Mouse (Mus musculus) spleen, adult 18-20 months (tissue): ENCODE results near the gene Sptlc3.

Experiments used
- DNase-seq, 2 experiments: peaks; one replicate each; pipeline ENCODE4 v3.0.0; 2022; ENCODE audit warnings: mixed read lengths in 2 of 2

Gene Sptlc3

DNA sequence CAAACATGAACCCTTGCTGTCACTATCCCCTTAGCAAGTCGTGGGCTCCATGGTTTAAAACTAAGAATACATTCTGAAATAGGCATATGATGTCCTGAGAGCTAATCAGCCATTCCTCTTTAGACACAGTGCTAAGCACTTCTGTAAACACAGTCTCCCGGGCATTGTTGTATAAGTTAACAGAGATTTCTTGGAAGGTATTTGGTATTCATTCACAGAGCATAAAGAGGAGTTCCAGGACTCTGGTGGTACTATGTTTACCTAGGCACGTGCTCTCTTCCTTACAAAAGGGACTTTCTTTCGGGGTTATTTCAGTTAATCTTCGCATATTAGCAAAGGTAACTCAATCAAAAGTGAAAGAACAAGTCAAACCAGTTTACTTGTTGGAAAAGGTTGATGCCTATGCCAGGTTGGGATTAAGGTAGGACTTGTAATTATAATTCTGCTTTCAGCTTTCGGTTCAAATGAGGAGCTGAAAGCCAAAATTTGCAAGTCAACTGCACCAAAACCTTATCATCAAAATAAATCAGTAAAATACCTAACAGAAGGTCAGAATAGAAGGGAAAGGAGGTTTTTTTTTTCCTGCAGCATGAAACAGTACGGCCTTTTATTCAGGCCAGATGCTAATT, 148.2 kb downstream of the Sptlc3 start:
- no peak for DNase-seq

DNA sequence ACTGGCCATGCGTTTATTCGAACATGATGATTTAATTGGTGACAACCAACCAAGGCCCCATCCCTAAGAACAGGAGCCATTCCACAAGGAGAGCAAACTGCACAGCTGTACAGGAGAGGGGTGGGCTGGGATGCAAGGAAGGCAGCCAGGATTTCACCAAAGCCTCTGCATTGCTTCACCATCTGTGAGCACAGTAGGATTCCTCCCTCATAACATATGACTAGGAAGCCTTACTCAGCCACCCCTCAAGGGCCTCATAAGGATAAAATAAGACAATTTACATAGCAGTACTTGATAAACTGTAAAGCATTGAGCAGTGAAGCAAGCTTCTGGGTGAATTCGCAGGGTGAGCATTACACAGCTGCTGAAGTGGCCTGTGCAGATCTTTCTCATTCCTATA, 155.8 kb downstream of the Sptlc3 start:
- DNase-seq: no peak

DNA sequence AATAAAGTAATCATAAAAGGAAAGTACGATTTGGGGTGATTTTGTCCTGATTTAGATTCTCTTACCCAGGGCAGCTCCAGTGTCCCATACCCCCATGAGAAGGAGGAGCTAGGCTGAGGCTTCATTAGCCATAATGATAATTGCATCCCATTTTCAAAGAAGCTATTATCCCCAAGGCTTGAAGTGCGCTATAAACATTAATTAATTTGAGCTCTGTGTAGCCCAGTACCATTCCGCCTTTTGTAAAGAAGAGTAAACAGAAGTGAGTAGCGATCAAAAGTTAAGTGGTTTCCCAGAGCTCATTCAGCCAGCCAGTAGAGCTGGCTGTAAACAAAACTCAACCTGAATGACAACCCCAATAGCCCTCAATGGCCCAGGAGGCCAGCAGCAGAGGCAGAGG, 163.0 kb downstream of the Sptlc3 start:
- DNase-seq: no peak

DNA sequence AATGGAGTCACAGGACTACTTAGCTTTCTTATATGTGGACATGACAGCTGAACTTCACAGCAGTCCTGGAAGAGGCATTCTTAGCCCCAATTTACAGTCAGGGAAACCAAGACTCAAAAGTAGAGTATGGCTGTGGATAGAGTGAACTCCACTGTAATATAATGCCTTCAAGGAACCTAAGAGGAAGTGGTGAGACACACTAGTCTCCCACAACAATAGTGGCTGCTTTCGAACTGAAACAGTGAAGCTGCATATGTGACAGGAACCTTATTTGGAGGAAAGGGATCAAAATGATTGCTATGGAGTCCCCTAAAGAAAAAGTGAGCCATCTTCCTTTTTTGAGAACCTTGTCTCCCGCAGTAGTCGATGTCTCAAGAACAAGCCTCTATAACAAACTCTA, 178.1 kb downstream of the Sptlc3 start:
- no peak for DNase-seq

DNA sequence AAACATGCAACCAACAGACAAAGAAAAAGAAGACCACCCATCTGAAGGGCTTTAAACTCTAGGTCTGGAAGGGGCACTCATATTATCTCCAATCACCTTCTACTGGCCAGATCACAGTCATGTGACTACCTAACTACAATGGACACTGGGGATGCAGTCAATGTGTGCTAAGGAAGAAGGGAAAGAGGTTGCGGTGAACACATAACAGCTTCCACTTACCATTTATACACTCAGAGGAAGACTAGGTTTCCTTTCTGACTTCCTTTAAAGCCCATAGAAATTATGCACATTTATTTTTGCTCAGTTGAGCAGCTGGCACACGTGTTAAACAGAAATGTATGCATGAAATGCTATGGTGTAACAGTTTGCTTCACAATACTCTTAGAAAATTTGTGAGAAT, 178.7 kb downstream of the Sptlc3 start:
- no peak for DNase-seq

DNA sequence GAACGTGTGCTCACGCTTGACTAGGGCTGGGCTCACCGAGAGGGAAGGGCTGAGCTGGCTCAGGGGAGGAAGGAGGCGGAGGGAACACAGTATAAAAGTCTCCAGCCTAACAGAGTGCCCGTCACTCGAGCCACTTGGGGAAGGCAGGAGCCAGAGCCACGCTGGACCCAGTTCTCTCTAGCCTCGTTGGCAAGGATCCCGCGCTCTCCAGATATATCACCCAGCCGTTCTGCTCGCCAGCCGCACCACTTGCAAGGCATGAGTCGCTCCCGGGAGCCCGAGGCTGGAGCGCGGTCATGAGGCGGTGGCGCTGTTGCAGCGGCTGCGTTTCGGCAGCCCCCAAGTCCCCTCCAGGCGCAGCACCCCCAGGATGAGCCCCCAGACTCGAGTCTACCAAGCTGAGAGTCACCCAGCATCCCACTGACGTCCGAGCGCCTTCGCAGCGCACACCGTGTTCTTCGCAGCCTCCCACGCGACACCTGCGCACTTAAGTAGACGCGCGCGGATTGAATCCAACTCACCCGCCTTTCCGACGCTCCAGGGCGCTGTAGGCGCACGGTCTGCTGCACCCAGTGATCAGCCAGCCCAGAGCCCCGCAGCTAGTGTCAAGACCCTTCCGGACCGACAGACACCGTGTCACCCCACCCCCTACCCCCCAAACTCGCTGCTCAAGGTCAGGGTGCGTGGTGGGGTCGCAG, 183.5 kb downstream of the Sptlc3 start:
- DNase-seq: no peak

DNA sequence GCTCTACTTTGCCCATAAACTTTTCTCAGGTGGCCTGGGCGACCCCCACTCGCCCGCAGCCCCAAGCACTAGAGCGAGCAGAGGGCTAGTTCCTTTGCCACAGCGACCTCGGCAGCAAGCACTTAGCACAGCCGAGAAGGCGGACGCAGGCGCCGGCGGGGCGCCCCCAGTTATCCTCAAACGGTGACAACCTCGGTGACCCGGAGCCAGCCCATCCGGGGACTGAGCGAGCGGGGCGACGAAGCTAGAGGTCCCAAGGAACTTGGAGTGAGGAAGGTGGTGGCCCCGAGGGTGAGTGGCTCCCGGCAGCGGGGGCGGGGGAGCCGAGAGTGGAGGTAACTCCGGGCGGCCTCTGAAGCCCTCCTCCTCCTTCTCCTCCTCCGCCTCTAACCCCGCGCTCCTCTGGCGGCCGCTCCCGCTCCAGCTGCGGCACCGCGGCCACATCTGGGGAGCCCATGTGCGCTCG, 184.1 kb downstream of the Sptlc3 start, which contains the start of gene Ism1:
Gene Ism1, plus strand, starts transcription at position 370 of the 466 bp plus-strand sequence.
- DNase-seq: no peak

- no peak for DNase-seq
Measured at GRCm38 (mm10) chr2:139678275-139679140, 184.8 kb downstream of the Sptlc3 start.

DNA sequence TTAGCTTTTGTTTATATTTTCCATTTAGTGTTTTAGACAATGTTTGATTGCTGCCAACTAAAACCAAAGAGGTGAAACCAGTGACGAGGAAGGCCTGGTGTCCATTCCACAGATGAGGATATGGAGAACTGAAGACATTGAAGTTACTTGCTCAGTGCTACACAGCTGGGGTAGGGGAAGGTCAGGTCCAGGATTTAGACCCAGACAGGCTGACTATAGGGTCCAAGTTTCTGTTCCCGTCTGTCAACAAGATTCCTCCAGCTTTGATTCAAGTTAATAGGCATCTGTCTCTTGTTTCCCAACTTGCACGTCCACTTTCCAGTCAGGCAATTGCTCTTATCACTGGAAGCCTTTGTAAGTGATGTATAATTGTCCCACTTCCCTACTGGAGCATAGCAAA, 188.8 kb downstream of the Sptlc3 start:
- no peak for DNase-seq
